Mouse (Mus musculus) ES-E14 (cell line): Measurements from ENCODE around the gene Rgma.

Source experiments
- CHD2 ChIP-seq: IDR thresholded peaks from 2 replicates; pipeline ENCODE4 v1.6.1; 2014; ENCODE audit warnings: mild to moderate bottlenecking, low read depth, low read length, inconsistent platforms
- HCFC1 ChIP-seq: IDR thresholded peaks from 2 replicates; pipeline ENCODE4 v1.6.1; 2012; ENCODE audit warnings: low read length, inconsistent platforms, borderline replicate concordance; ENCODE audit not compliant: insufficient read depth
- MAFK ChIP-seq: IDR thresholded peaks from 2 replicates; pipeline ENCODE4 v1.6.1; 2014; ENCODE audit warnings: mild to moderate bottlenecking, low read depth, low read length, inconsistent platforms; ENCODE audit not compliant: insufficient read depth
- ZC3H11A ChIP-seq: IDR thresholded peaks from 2 replicates; pipeline ENCODE4 v1.6.1; 2012; ENCODE audit warnings: low read depth, mild to moderate bottlenecking, inconsistent platforms, low read length, borderline replicate concordance
- ZNF384 ChIP-seq: IDR thresholded peaks from 2 replicates; pipeline ENCODE4 v1.6.1; 2012; ENCODE audit warnings: low read depth, low read length, inconsistent platforms

DNA sequence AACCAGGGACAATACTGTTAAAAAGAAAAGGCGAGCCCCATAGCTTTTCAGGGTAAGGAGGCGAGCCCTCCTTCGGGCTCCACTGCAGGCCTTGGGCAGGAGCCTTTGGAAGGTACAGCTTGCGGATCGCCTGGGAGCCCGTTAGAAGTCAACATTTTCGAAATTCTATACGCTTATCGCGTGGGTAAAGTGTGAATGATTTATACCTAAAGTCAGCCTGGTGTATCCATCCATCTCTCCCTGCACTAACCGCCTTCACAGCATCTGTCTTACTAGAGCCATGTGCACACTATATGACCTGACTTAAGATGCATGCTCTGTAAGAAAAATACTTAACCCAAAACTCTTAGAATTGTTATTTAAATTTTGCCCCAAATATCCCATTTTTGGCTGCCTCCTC, 48.6 kb upstream of the Rgma start:
- TF ChIP-seq HCFC1 (no peak), ZC3H11A (no peak), MAFK (no peak), ZNF384 (no peak), CHD2 (no peak)
